Mouse (Mus musculus) heart, embryonic 13.5 days (tissue): ENCODE data around the gene Maml2. TPM values are rescaled to one million over a fixed set of nuclear protein-coding genes. Genes with fewer than 3 reads are reported as not detected.
"Not testable (repeated sequence)": the region's sequence is repeated elsewhere in the genome, so short reads cannot be mapped to it uniquely, and the experiment has no call there.

Experiments used
- ATAC-seq: fragments of 200-750 bp; cut with Nextera tagmentation; 2 replicates; pipeline ENCODE4 v1.8.0; 2017; ENCODE audit warnings: moderate TSS enrichment; ENCODE audit not compliant: insufficient number of reproducible peaks, low FRiP score, low TSS enrichment; ENCODE audit errors: extremely low read depth
- H3K27ac ChIP-seq: fragments of 300-500 bp; sonication (generic); replicated peaks from 2 replicates; pipeline ENCODE4 v1.5.1; 2015; ENCODE audit warnings: moderate library complexity, mild to moderate bottlenecking, inconsistent platforms
- H3K27me3 ChIP-seq: fragments of 300-500 bp; sonication (generic); replicated peaks from 2 replicates; pipeline ENCODE4 v1.6.1; 2015; ENCODE audit warnings: mild to moderate bottlenecking, inconsistent platforms
- H3K36me3 ChIP-seq: fragments of 300-500 bp; sonication (generic); 2 replicates; pipeline ENCODE4 v1.6.1; 2015; ENCODE audit warnings: mild to moderate bottlenecking, inconsistent platforms
- H3K4me1 ChIP-seq: fragments of 300-500 bp; sonication (generic); 2 replicates; pipeline ENCODE4 v1.6.1; 2015; ENCODE audit warnings: inconsistent platforms
- H3K4me2 ChIP-seq: fragments of 300-500 bp; sonication (generic); 2 replicates; pipeline ENCODE4 v1.6.1; 2015; ENCODE audit warnings: inconsistent platforms, mild to moderate bottlenecking, moderate library complexity
- H3K4me3 ChIP-seq: fragments of 300-500 bp; sonication (generic); 2 replicates; pipeline ENCODE4 v1.5.1; 2015; ENCODE audit warnings: moderate library complexity, mild to moderate bottlenecking, inconsistent platforms
- H3K9ac ChIP-seq: fragments of 300-500 bp; sonication (generic); 2 replicates; pipeline ENCODE4 v1.6.1; 2015; ENCODE audit warnings: inconsistent platforms, mild to moderate bottlenecking, moderate library complexity
- H3K9me3 ChIP-seq: fragments of 300-500 bp; sonication (generic); 2 replicates; pipeline ENCODE4 v1.6.1; 2016; ENCODE audit warnings: inconsistent platforms
- WGBS: fragments of 180-500 bp; shearing (Covaris S2); methylation state at CpG from one replicate; pipeline ENCODE4 v1.1.7; 2015; ENCODE audit warnings: mixed read lengths; 5-methylcytosine and 5-hydroxymethylcytosine counted together
- polyA plus RNA-seq: library from polyadenylated mRNA; unstranded; fragments of >200 nt; fragmentation: Nextera tagmentation; extraction: Ambion mirVana; gene quantifications from 2 replicates; pipeline ENCODE4 v1.2.1, GENCODE M21; 2015

The Maml2 gene
- polyA plus RNA-seq, 1 experiment from 2014 or later, result 9.5 TPM

- Histone ChIP-seq H3K4me3 (no peak overlapping the region), H3K36me3 (peaks cover 45% of the 10 kb centered on the region), H3K9me3 (no peaks in the 10 kb centered on the region), H3K27me3 (no peaks in the 10 kb centered on the region), H3K4me2 (no peak overlapping the region), H3K4me1 (peaks cover 41% of the 10 kb centered on the region), H3K9ac (no peak overlapping the region), H3K27ac (no peak overlapping the region)
- no peak for ATAC-seq
- WGBS, result 71% methylated on average over 4 of the region's 4 CpGs
Observed at GRCm38 (mm10) chr9:13704917-13705316, 407.2 kb downstream of the Maml2 start.

- H3K4me3 ChIP-seq, result no peak overlapping the region
- no peak for ATAC-seq
- no peaks in the 10 kb centered on the region for H3K9me3 ChIP-seq
- no peak overlapping the region for H3K4me2 ChIP-seq
- H3K27me3 ChIP-seq, result no peaks in the 10 kb centered on the region
- H3K9ac ChIP-seq, result no peak overlapping the region
- peaks cover 44% of the 10 kb centered on the region for H3K36me3 ChIP-seq
- 26% methylated on average over 3 of the region's 3 CpGs for WGBS
- H3K4me1 ChIP-seq, result peaks cover 33% of the 10 kb centered on the region
- H3K27ac ChIP-seq, result no peak overlapping the region
Observed at GRCm38 (mm10) chr9:13707066-13707555, 409.4 kb downstream of the Maml2 start.

DNA sequence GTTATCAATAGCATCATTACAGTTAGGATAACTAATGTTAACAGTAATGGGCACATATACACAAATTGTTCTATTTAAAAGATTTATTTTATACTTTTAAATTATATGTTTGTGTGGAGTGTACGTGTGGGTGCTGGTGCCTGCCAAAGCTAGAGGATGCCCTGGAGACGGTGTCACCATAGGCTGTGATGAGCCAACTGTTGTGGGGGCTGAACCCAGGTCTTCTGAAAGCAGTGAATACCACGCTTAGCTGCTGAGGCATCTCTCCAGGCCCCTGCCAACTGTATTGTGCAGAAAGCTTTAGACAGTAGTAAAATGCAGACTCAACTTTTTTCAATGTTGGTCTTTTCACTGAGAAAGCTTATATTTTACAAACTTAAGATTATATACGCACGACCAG is 411.7 kb downstream of the Maml2 start:
- peaks cover 31% of the 10 kb centered on the region for H3K36me3 ChIP-seq
- no peak overlapping the region for H3K4me2 ChIP-seq
- H3K27me3 ChIP-seq, result no peaks in the 10 kb centered on the region
- WGBS, result 81% methylated on average over 5 of the region's 5 CpGs
- ATAC-seq, result no peak
- peaks cover 11% of the 10 kb centered on the region for H3K4me1 ChIP-seq
- no peak overlapping the region for H3K4me3 ChIP-seq
- H3K9me3 ChIP-seq, result no peaks in the 10 kb centered on the region
- no peak overlapping the region for H3K9ac ChIP-seq
- H3K27ac ChIP-seq, result no peak overlapping the region

- H3K4me3 ChIP-seq, H3K9ac ChIP-seq, H3K9me3 ChIP-seq, H3K27me3 ChIP-seq, ATAC-seq, H3K27ac ChIP-seq, H3K36me3 ChIP-seq: not testable (repeated sequence)
- peaks cover 10% of the 10 kb centered on the region for H3K4me1 ChIP-seq
- H3K4me2 ChIP-seq, result peak overlapping the region; percentile 61
- WGBS, result 64% methylated on average over 2 of the region's 2 CpGs
Observed at GRCm38 (mm10) chr9:13715891-13716290, 418.1 kb downstream of the Maml2 start.

DNA sequence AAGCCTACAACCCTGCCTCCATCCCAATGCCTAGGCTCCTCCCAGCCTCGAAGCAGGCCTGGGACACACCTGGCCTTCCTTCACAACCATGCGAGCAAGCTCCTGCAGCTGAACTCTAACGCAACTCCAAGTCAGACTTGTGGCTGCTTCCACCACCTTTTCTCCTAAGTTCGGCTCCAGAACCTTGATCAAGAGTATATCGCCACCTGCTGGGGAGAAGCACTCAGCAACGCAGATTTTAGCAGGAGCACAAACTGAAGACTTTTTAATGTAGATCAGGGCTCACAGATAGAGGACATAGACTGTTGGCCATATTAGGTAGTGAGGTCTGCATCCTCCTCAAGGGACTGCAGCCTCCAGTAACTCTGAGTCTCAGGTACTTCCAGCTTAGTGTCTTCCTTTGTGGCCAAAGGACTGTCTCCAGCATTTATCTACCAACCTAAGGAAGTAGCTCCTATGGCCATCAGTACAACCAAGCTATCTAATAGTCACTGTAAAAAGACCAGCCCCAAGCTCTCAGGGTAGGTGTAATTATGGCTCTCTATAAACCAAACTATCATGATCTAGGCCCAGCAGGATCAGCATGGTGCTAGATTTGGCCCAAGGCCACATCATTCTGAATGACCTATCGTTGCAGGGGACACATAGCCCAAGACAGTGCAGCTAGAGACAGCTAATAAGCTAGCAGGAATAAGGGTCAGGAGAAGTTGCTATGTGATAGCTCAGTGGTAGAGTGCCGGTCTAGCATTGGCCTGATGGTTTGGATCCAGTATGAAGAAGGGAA is 418.8 kb downstream of the Maml2 start:
- Histone ChIP-seq H3K36me3 (no peaks in the 10 kb centered on the region), H3K4me2 (peak overlapping the region; percentile 61), H3K9ac (no peak overlapping the region), H3K4me3 (no peak overlapping the region), H3K27ac (no peak overlapping the region), H3K9me3 (peaks cover 4% of the 10 kb centered on the region; the same call in 1 of the 2 replicates), H3K27me3 (no peaks in the 10 kb centered on the region), H3K4me1 (peaks cover 10% of the 10 kb centered on the region)
- WGBS, result 19% methylated on average over 8 of the region's 8 CpGs
- no peak for ATAC-seq

DNA sequence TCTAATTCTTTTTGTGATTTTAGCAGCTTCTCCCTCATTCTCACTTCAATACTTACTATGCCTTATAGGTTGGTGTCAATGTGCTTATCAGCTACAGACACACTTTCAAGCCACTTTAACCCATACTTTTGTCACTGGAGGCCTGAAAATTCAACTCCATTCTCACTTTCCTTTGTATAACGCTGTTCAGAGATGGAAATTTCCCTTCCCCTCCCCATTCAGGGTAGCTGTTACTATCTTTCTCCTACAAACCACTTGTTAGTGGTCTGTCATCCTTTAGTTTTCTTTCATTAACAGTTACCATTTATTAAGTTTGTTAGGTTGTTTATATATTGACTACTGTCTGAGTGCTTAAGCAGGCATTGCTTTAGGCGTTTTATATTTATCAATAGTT is 450.6 kb downstream of the Maml2 start, which contains the start of gene Mtmr2:
Gene Mtmr2, plus strand, starts transcription at position 7 of the 394 bp plus-strand sequence.
- Histone ChIP-seq H3K36me3 (no peaks in the 10 kb centered on the region), H3K4me2 (peak within 1 kb of the TSS; percentile 68), H3K9ac (peak within 1 kb of the TSS; percentile 97), H3K9me3 (0 out of 2 replicates have a peak, but pooled peaks cover under 1% of the 10 kb centered on the region), H3K27me3 (no peaks in the 10 kb centered on the region), H3K4me1 (peaks cover 23% of the 10 kb centered on the region), H3K4me3 (peak within 1 kb of the TSS; percentile 85), H3K27ac (peak within 1 kb of the TSS; percentile 95)
- ATAC-seq, result no peak
- WGBS, result 42% methylated on average over 2 of the region's 2 CpGs

- Histone ChIP-seq H3K9ac (peak overlapping the region; percentile 97), H3K4me1 (peaks cover 23% of the 10 kb centered on the region), H3K27me3 (no peaks in the 10 kb centered on the region), H3K4me3 (peak overlapping the region; percentile 85), H3K27ac (peak overlapping the region; percentile 95), H3K36me3 (0 out of 2 replicates have a peak, but pooled peaks cover 3% of the 10 kb centered on the region), H3K4me2 (peak overlapping the region; percentile 68), H3K9me3 (peaks cover 7% of the 10 kb centered on the region; the same call in 1 of the 2 replicates)
- under 1% methylated on average over 60 of the region's 60 CpGs for WGBS
- ATAC-seq, result peak; percentile 96
Observed at GRCm38 (mm10) chr9:13748798-13749674, 451.3 kb downstream of the Maml2 start.

- H3K9me3 ChIP-seq, result peaks cover 7% of the 10 kb centered on the region; the same call in 1 of the 2 replicates
- H3K4me3 ChIP-seq, result peak overlapping the region; percentile 85
- H3K27ac ChIP-seq, result peak overlapping the region; percentile 95
- peak overlapping the region; percentile 68 for H3K4me2 ChIP-seq
- 1% methylated on average over 7 of the region's 7 CpGs for WGBS
- H3K4me1 ChIP-seq, result peaks cover 23% of the 10 kb centered on the region
- peak overlapping the region; percentile 97 for H3K9ac ChIP-seq
- H3K36me3 ChIP-seq, result 0 out of 2 replicates have a peak, but pooled peaks cover 3% of the 10 kb centered on the region
- no peaks in the 10 kb centered on the region for H3K27me3 ChIP-seq
- ATAC-seq, result no peak
Observed at GRCm38 (mm10) chr9:13749675-13749998, 451.9 kb downstream of the Maml2 start.

DNA sequence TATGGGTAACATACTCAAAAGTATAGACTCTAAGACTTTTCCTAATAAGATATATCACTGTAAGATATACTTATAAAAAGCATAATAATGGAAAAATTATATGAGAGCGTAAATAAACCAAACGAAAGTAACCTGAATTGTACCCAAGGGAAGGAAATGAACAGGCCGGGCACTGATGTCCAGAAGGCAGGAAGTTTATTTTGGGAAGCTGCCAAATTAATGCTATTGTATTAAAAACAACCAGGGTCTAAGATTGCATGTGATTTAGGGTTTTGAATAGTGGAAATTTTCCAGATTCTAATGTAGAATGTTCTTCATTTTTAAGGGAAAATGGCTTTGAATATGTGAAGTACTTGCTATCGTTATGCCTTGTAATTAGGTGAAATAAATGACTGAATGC is 454.8 kb downstream of the Maml2 start:
- ATAC-seq, result no peak
- Histone ChIP-seq H3K27me3 (no peaks in the 10 kb centered on the region), H3K4me1 (peaks cover 23% of the 10 kb centered on the region), H3K36me3 (0 out of 2 replicates have a peak, but pooled peaks cover 3% of the 10 kb centered on the region), H3K4me3 (no peak overlapping the region), H3K27ac (no peak overlapping the region; the same call in 1 of the 2 replicates), H3K9ac (no peak overlapping the region), H3K9me3 (peaks cover 7% of the 10 kb centered on the region; the same call in 1 of the 2 replicates), H3K4me2 (no peak overlapping the region)
- 72% methylated on average over 4 of the region's 4 CpGs for WGBS
